Mouse (Mus musculus) heart, embryonic 11.5 days (tissue): ENCODE data around the gene Slit3. TPM values are rescaled to one million over a fixed set of nuclear protein-coding genes. Genes with fewer than 3 reads are reported as not detected.
A peak's percentile ranks its signal among the peaks of the same experiment; 100 is the strongest.

Source experiments
- ATAC-seq: fragments of 200-750 bp; cut with Nextera tagmentation; replicated peaks from 2 replicates; pipeline ENCODE4 v1.8.0; 2017; ENCODE audit warnings: moderate library complexity; ENCODE audit not compliant: insufficient number of reproducible peaks, low FRiP score, low TSS enrichment
- H3K27ac ChIP-seq: fragments of 300-500 bp; sonication (generic); 2 replicates; pipeline ENCODE4 v1.5.1; 2014; ENCODE audit warnings: mild to moderate bottlenecking, low read depth, low read length
- H3K27me3 ChIP-seq: fragments of 300-500 bp; sonication (generic); 2 replicates; pipeline ENCODE4 v1.6.1; 2014; ENCODE audit warnings: mild to moderate bottlenecking, low read length, mixed read lengths; ENCODE audit not compliant: control insufficient read depth, insufficient read depth
- H3K36me3 ChIP-seq: fragments of 300-500 bp; sonication (generic); 2 replicates; pipeline ENCODE4 v1.6.1; 2014; ENCODE audit warnings: mild to moderate bottlenecking, low read length, moderate library complexity, mixed read lengths; ENCODE audit not compliant: control insufficient read depth, insufficient read depth
- H3K4me1 ChIP-seq: fragments of 300-500 bp; sonication (generic); 2 replicates; pipeline ENCODE4 v1.6.1; 2014; ENCODE audit warnings: low read length; ENCODE audit not compliant: control insufficient read depth, insufficient read depth
- H3K4me2 ChIP-seq: fragments of 300-500 bp; sonication (generic); 2 replicates; pipeline ENCODE4 v1.6.1; 2014; ENCODE audit warnings: mild to moderate bottlenecking, moderate library complexity
- H3K4me3 ChIP-seq: fragments of 300-500 bp; sonication (generic); 2 replicates; pipeline ENCODE4 v1.5.1; 2014; ENCODE audit warnings: low read depth, low read length
- H3K9ac ChIP-seq: fragments of 300-500 bp; sonication (generic); 2 replicates; pipeline ENCODE4 v1.6.1; 2014; ENCODE audit warnings: mild to moderate bottlenecking, low read depth, low read length, moderate library complexity
- H3K9me3 ChIP-seq: fragments of 300-500 bp; sonication (generic); replicated peaks from 2 replicates; pipeline ENCODE4 v1.6.1; 2016; ENCODE audit warnings: low read length; ENCODE audit not compliant: control insufficient read depth
- WGBS: fragments of 180-500 bp; shearing (Covaris S2); extraction: QIAGEN DNeasy Blood & Tissue Kit; methylation state at CpG from one replicate; pipeline ENCODE4 v1.1.7; 2014; ENCODE audit not compliant: insufficient replicate concordance; 5-methylcytosine and 5-hydroxymethylcytosine counted together
- polyA plus RNA-seq: library from polyadenylated mRNA; unstranded; fragments of >200 nt; fragmentation: Nextera tagmentation; extraction: Ambion mirVana; gene quantifications from 2 replicates; pipeline ENCODE4 v1.2.1, GENCODE M21; 2014

The Slit3 gene
- polyA plus RNA-seq, 1 experiment from 2014 or later: 26.1 TPM

DNA sequence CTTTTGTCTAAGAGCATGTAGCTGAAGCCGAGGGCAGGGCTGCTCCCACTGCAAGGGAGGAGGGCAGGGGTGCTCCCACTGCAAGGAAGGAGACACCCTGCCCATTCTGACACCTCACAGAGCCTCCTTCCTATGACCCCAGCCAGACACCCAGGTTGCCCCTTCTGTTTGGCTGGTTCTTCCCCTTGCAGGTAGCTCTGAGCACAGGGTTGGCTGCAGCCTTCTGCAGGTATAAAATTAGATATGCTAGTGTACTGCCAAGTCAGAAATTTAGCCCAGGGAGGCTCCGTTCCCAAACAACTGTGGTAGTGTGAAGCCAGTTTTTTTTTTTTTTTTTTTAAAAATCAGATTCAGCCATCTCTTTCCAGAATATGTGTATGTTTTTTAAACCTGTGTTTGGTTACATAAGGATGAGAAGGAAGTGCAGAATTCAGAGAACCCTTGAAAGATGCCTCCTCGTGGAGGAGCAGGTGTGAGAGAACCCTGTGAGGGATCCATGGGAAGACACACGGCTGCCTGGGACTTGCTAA, 39.7 kb downstream of the Slit3 start:
- no peaks in the 10 kb centered on the region; the same call in 1 of the 2 replicates for H3K4me1 ChIP-seq
- no peaks in the 10 kb centered on the region for H3K36me3 ChIP-seq
- ATAC-seq: no peak
- no peak overlapping the region for H3K4me2 ChIP-seq
- no peak overlapping the region for H3K27ac ChIP-seq
- no peak overlapping the region for H3K9ac ChIP-seq
- H3K4me3 ChIP-seq: no peak overlapping the region
- no peaks in the 10 kb centered on the region for H3K9me3 ChIP-seq
- WGBS: 78% methylated on average over 4 of the region's 4 CpGs
- no peaks in the 10 kb centered on the region for H3K27me3 ChIP-seq

DNA sequence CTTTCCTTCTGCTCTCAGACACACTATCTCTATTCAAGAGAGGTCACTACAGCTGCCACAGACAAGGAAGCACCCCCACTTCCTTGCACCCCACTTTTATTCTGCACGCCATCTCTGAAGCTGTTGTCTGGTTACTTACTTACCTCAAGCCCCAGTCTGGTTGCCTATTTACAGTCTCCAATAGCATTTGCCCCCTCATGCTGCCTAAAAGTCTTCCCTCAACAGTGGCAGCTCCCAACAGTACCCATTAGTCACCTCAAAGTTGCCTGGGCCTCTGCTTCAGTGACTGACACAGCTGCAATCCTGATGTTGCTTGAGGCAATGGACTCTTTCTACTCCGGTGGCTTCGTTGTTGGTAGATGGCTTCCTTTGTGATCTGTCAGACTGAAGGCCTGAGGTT, 42.4 kb downstream of the Slit3 start:
- H3K27me3 ChIP-seq: no peaks in the 10 kb centered on the region
- H3K4me2 ChIP-seq: no peak overlapping the region
- no peak overlapping the region for H3K4me3 ChIP-seq
- no peak for ATAC-seq
- H3K9ac ChIP-seq: no peak overlapping the region
- H3K4me1 ChIP-seq: no peaks in the 10 kb centered on the region; the same call in 1 of the 2 replicates
- H3K27ac ChIP-seq: no peak overlapping the region
- no peaks in the 10 kb centered on the region for H3K36me3 ChIP-seq
- WGBS: 86% methylated on average over 3 of the region's 3 CpGs
- H3K9me3 ChIP-seq: no peaks in the 10 kb centered on the region

DNA sequence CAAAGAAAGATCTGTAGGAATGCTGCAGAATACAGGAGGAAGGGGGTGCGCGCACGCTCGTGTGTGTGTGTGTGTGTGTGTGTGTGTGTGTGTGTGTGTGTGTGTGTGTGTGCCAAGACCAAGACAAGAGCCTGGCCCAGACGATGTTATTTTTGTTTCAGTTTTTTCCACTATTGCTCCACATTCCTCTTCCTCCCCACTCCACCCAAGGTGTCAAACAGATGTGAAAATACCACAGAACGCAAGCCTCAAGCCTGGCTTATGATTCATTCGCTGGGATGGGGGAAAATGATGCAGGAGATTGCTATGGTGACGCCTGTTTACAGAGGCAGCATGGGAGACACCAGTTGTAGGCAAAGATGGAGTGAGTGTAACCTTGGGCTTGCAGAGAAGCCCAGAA, 46.2 kb downstream of the Slit3 start:
- H3K27me3 ChIP-seq: no peaks in the 10 kb centered on the region
- H3K9ac ChIP-seq: no peak overlapping the region
- H3K4me3 ChIP-seq: no peak overlapping the region
- ATAC-seq: no peak
- no peaks in the 10 kb centered on the region for H3K9me3 ChIP-seq
- no peak overlapping the region for H3K27ac ChIP-seq
- no peaks in the 10 kb centered on the region; the same call in 1 of the 2 replicates for H3K4me1 ChIP-seq
- no peak overlapping the region for H3K4me2 ChIP-seq
- H3K36me3 ChIP-seq: no peaks in the 10 kb centered on the region
- 75% methylated on average over 8 of the region's 8 CpGs for WGBS

DNA sequence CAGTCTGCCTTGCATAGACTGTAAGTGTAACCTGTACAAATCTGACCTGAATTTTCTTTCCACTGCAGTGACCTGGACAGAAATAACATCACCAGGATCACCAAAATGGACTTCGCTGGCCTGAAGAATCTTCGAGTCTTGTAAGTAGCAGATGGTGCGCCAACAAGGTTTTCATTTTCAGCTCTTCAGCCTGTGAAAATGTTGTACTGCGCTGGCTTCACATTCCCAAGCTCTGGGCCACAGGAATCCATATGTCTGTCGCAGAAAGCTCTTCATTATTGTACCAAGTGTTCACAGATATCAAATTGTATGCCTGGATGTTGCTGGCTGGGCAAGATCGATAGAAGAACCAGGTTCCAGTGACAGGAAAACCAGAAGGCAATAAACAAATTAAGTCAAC, 50.5 kb downstream of the Slit3 start:
- H3K4me1 ChIP-seq: no peaks in the 10 kb centered on the region
- ATAC-seq: no peak
- no peak overlapping the region for H3K27ac ChIP-seq
- no peaks in the 10 kb centered on the region for H3K27me3 ChIP-seq
- 84% methylated on average over 6 of the region's 6 CpGs for WGBS
- no peaks in the 10 kb centered on the region for H3K9me3 ChIP-seq
- H3K4me2 ChIP-seq: no peak overlapping the region
- no peak overlapping the region for H3K9ac ChIP-seq
- H3K4me3 ChIP-seq: no peak overlapping the region
- no peaks in the 10 kb centered on the region for H3K36me3 ChIP-seq

DNA sequence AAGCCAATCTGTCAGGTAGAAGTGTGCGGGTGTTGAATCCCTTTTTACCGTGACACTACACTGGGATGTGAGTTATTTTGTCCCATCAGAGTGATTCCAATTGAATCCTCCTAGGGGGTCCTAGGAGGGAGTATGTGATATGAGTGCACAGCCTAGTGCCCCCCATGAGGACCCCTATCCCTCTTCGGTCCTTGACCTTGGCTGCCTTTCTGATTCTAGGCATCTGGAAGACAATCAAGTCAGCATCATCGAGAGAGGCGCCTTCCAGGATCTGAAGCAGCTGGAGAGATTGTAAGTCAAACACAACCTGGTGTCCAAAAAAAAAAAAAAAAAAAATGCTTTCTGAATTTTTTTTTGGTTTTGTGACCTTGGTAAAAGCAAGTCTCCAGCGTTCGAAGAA, 56.5 kb downstream of the Slit3 start:
- Histone ChIP-seq H3K4me3 (no peak overlapping the region), H3K4me1 (peaks cover 3% of the 10 kb centered on the region; the same call in 1 of the 2 replicates), H3K9ac (no peak overlapping the region), H3K27me3 (no peaks in the 10 kb centered on the region), H3K9me3 (no peaks in the 10 kb centered on the region), H3K36me3 (no peaks in the 10 kb centered on the region), H3K4me2 (no peak overlapping the region), H3K27ac (no peak overlapping the region)
- WGBS: 82% methylated on average over 7 of the region's 7 CpGs
- ATAC-seq: no peak

DNA sequence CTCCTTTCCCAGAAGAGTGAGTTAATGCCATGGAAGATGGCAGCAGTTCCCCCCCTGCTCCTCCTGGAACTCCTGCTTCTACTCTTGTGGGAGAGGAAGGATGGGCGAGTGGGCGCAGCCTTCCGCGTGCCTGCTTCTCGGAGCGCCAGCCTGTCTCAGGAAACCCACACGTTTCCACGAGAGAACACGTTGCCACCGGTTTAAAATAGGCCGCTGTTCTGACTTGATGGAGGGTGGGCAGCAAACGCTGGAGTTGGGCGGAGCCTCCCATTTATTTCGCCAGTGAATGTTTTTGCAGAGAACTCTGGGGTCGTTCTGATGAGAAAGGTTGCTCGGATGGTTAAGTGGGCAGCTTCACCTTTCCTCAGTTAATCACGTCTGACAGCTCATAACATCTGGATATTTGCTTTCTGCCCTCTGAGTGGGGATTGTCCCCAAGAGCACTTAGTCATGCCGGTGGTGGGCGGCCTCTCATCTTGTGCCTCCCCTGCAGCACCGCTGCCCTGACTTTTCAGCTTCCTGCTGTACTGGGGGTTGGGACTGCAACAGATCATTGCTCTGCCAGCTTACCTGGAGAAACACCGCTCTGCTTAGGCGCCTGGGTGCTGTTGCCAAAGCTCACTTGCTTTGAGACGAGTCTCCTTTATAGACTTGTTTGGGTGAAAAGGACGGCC, 57.3 kb downstream of the Slit3 start:
- no peak overlapping the region for H3K4me3 ChIP-seq
- no peak for ATAC-seq
- H3K4me1 ChIP-seq: peaks cover 3% of the 10 kb centered on the region; the same call in 1 of the 2 replicates
- H3K4me2 ChIP-seq: 0 out of 2 replicates have a peak overlapping the region, but pooled peaks have one; percentile 9
- WGBS: 50% methylated on average over 24 of the region's 24 CpGs
- H3K9ac ChIP-seq: no peak overlapping the region
- H3K27ac ChIP-seq: no peak overlapping the region
- no peaks in the 10 kb centered on the region for H3K36me3 ChIP-seq
- H3K9me3 ChIP-seq: no peaks in the 10 kb centered on the region
- H3K27me3 ChIP-seq: no peaks in the 10 kb centered on the region

DNA sequence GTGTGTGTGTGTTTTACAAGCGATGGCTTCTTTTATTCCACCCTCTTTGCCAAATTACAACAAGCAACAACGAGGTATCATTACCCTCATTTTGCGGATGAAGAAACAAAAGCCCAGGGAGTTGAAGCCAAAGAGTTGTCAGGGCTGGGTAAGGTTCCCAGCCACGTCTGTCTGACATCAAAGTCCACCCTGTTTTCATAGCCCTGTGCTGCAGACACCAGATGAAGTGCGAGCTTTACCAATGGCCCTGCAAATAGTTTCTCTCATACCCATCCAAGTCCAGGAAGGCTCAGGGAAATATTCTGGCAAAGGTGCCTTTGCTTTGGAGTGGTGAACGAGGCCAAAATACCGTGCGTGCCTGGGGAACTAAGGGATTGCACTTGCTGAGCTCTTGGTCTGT, 58.3 kb downstream of the Slit3 start:
- H3K27me3 ChIP-seq: no peaks in the 10 kb centered on the region
- H3K4me3 ChIP-seq: no peak overlapping the region
- H3K9ac ChIP-seq: no peak overlapping the region
- ATAC-seq: no peak
- 74% methylated on average over 8 of the region's 8 CpGs for WGBS
- H3K9me3 ChIP-seq: no peaks in the 10 kb centered on the region
- peaks cover 3% of the 10 kb centered on the region; the same call in 1 of the 2 replicates for H3K4me1 ChIP-seq
- no peak overlapping the region for H3K27ac ChIP-seq
- H3K4me2 ChIP-seq: no peak overlapping the region
- no peaks in the 10 kb centered on the region for H3K36me3 ChIP-seq

DNA sequence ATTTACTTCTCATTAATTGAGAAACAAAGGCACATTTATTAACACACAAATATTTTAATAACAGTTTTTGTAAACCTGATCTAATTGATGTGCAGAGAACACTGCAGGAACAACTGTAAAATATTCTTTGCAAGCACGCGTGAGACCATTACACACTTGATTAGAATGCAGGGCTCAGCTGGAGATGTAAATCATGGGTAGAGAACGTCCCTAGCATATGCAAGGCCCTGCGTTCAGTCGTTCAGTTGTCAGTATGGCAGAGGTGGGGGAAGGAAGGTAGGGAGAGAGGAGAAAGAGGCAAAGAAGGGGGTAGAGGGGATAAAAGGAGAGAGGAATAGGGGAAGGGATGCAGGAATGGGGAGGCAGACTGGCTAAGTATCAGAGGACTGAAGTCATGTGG, 61.9 kb downstream of the Slit3 start:
- 76% methylated on average over 5 of the region's 5 CpGs for WGBS
- no peak overlapping the region for H3K4me3 ChIP-seq
- ATAC-seq: no peak

DNA sequence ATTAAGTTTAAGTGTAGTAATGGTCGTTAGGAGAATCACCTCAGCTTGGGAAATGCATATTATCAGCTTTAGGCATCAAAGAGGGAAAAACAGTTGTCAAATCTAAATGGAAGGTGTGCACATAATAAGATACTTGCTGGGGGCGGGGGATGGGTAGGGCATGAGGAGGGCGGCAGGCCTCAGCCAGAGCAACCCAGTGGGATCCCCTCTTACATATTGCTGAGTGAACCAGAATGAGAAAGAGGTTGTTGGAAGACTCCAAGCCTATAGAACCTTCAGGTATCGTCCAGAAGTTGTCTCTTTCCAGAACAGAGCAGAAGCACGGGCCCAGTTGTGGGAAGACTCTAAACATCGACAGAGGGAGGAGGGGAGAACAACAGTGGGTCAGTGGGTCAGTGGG, 73.8 kb downstream of the Slit3 start:
- ATAC-seq: no peak
- 80% methylated on average over 6 of the region's 6 CpGs for WGBS

More for the DNA sequence above, 61.9 kb downstream of the Slit3 start:
- Histone ChIP-seq H3K4me1 (peaks cover 3% of the 10 kb centered on the region; the same call in 1 of the 2 replicates), H3K27me3 (no peaks in the 10 kb centered on the region), H3K36me3 (no peaks in the 10 kb centered on the region), H3K9me3 (no peaks in the 10 kb centered on the region), H3K27ac (no peak overlapping the region), H3K4me2 (no peak overlapping the region), H3K9ac (no peak overlapping the region)

More for the DNA sequence above, 73.8 kb downstream of the Slit3 start:
- H3K9ac ChIP-seq: no peak overlapping the region
- no peak overlapping the region for H3K4me2 ChIP-seq
- H3K9me3 ChIP-seq: no peaks in the 10 kb centered on the region
- no peaks in the 10 kb centered on the region for H3K4me1 ChIP-seq
- H3K36me3 ChIP-seq: no peaks in the 10 kb centered on the region
- no peak overlapping the region for H3K27ac ChIP-seq
- no peak overlapping the region for H3K4me3 ChIP-seq
- H3K27me3 ChIP-seq: no peaks in the 10 kb centered on the region
